Mouse (Mus musculus): Measurements from ENCODE around the gene Zfp319. TPM values are rescaled to one million over a fixed set of nuclear protein-coding genes. Genes with fewer than 3 reads are reported as not detected.

The Zfp319 gene
- total RNA-seq, 2 experiments from 2014 or later = 12.5 to 14.3 TPM

DNA sequence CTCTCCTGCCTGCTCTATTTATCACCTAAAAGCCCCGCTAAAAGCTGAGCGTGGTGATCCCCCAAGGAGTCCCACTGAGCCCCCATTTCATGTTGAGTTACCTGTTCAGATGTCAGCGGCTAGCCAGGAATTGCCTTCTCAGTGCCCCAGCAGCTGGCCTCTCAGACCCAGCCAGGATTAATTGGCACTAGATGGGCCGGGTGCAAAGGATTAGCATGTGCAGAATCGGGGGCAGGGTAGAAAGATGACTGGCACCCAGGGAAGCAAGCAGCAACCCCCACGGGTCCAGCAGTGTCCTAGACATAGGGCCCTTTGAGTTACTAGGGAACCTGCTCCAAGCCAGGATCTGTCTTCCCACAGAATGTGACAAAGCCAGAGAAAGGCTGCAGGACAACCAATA, 25.3 kb downstream of the Zfp319 start, which contains the start of gene Cngb1:
Cngb1 (minus strand) TSS at position 155 of the 400 bp plus-strand sequence.
- DNase-seq = no peak

GRCm38 (mm10) chr8:95305526-95305925, 26.2 kb downstream of the Zfp319 start:
- DNase-seq = no peak

DNA sequence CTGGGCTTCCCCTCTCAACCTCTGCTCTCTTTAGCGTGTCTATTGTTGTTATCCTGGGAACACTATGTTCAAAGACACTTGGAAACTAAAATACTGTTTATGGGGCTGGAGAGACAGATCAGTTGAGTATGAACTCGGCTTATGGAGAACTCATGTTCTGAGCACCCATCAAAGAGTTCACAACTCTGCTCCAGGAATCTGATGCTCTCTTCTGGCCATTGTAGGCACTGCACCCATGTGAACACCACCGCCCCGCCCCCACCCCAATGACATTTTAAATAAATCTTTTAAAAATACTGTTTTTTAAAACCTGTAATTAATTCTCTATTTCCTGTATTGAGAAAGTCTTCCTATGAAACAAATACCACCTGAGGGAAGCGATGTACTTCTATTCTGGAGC, 29.3 kb downstream of the Zfp319 start:
- peak; percentile 55 for DNase-seq

DNA sequence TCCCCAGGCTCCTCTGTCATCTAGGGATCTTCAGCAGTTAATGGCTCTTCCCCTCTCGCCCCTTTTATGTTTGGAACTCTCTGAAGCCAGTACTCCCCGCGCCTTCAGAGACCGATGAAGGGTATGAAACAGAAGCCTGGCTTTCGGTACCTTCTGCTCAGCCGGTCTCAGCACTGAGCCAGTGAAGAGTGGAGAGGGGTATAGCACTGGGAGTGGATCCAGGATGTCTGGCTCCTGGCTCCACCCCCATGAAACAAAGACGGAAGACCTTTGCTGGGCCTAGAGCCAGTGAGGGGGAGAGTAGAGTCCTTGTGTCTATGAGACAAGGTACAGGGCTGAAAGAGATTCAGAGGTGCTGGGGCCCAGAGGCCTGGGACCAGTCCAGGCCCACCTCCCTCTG, 37.9 kb downstream of the Zfp319 start:
- peak; percentile 67 for DNase-seq

- DNase-seq = peak; percentile 93
Measured at GRCm38 (mm10) chr8:95293172-95293571, 38.6 kb downstream of the Zfp319 start.

- no peak for DNase-seq
Measured at GRCm38 (mm10) chr8:95289066-95289650, 42.6 kb downstream of the Zfp319 start.

DNA sequence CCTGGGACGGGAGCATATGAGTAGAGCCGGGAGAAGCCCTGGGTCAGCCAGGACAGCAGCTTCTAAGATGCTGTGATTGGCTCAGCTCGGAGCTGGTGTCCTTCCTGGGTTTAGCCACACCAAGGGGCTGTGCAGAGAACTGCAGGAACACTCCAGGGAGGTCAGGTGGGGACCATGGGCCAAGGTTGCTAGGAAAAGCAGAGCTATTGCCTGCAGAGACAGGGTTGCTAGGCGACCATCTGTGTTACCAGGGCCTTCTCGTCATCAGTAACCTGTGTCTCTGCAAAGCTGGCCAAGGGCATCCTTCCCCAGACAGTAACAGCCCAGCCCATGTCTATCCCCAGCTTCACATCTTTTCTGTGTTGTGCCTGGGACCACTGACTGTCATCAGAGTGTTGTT, 50.3 kb downstream of the Zfp319 start:
- DNase-seq = no peak

Other genes starting within 250 kb of the Zfp319 start
- gene Kifc3, start 129.1 kb downstream of the Zfp319 start, total RNA-seq (2021) = 10 to 100 TPM; 61.4 to 63.9 TPM
- gene Cngb1, start 25.4 kb downstream of the Zfp319 start, total RNA-seq (2021) = 1 to 10 TPM; 1.1 to 1.9 TPM
- gene Tepp, start 21.4 kb downstream of the Zfp319 start, total RNA-seq (2021) = not detected
- gene Usb1, start 334 bp upstream of the Zfp319 start, total RNA-seq (2021) = 10 to 100 TPM; 20.2 to 22.4 TPM
- gene Mmp15, start 20.3 kb upstream of the Zfp319 start, total RNA-seq (2021) = 100 to 1,000 TPM; 146 to 149 TPM
- 10 to 100 TPM; 66.9 to 72.9 TPM for gene Cfap20, start 102.9 kb upstream of the Zfp319 start, total RNA-seq (2021)
- 10 to 100 TPM; 52.5 to 59.4 TPM for gene Csnk2a2, start 158.1 kb upstream of the Zfp319 start, total RNA-seq (2021)
- under 1 TPM; 0.69 to 0.81 TPM for gene Ccdc113, start 202.1 kb upstream of the Zfp319 start, total RNA-seq (2021)
- not detected for gene Prss54, start 244.4 kb upstream of the Zfp319 start, total RNA-seq (2021)